Comparison of ENCODE assay signal across 12 mouse cellular contexts in the genomic region with DNA sequence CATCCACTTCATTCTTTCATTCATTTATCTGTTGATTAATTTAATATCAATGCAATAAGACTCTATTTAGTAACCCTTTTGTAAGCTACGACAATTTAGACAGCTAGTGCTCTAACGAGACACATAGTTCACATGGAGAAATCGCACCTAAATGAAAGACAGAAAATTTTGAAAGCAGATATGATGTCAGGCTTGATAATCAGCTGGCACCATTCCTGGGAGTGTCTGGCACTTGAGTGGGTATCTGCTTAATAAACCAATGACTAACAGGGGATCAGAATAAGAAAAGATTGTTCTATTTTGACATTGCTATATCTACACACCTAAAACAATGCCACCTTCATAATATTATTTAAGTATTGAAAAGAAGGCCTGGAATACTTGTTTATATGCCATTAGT.
"Had no signal": no experiment of that assay in that cellular context is flagged by ENCODE, and none has a peak within 500 bp of the region (broad histone marks: within the 10 kb centered on the region; RNA-seq: fewer than 3 reads in every experiment).

No protein-coding gene starts in this region.

- DNase-seq: lung, adult 18-20 months; lung, embryonic 14.5 days; lung, postnatal 10 days; lung, postnatal 4 days; midbrain, embryonic 14.5 days; right cerebral cortex, adult 18-20 months; right cerebral cortex, postnatal 25 days; right cerebral cortex, postnatal 4 days; spleen, adult 18-20 months; thymus, adult 18-20 months; thymus, postnatal 14 days; thymus, postnatal 36 days had no signal
